Mouse (Mus musculus) embryonic facial prominence, embryonic 14.5 days (tissue): Measurements from ENCODE around the gene Eps8l1. TPM values are rescaled to one million over a fixed set of nuclear protein-coding genes. Genes with fewer than 3 reads are reported as not detected.

ENCODE experiments used
- ATAC-seq: fragments of 200-750 bp; cut with Nextera tagmentation; 2 replicates; pipeline ENCODE4 v1.8.0; 2017; ENCODE audit warnings: low read depth, moderate number of reproducible peaks, moderate TSS enrichment
- DNase-seq: peaks from one replicate; pipeline ENCODE4 v3.0.0-alpha.2; 2015; ENCODE audit warnings: low spot score
- H3K27ac ChIP-seq: fragments of 300-500 bp; sonication (generic); replicated peaks from 2 replicates; pipeline ENCODE4 v1.5.1; 2014; ENCODE audit warnings: low read depth, mild to moderate bottlenecking, low read length, moderate library complexity
- H3K27me3 ChIP-seq: fragments of 300-500 bp; sonication (generic); replicated peaks from 2 replicates; pipeline ENCODE4 v1.6.1; 2014; ENCODE audit warnings: low read length; ENCODE audit not compliant: control insufficient read depth, insufficient read depth
- H3K36me3 ChIP-seq: fragments of 300-500 bp; sonication (generic); 2 replicates; pipeline ENCODE4 v1.6.1; 2014; ENCODE audit warnings: low read length, mixed read lengths; ENCODE audit not compliant: control insufficient read depth, insufficient read depth
- H3K4me1 ChIP-seq: fragments of 300-500 bp; sonication (generic); 2 replicates; pipeline ENCODE4 v1.6.1; 2014; ENCODE audit warnings: antibody characterized with exemption, low read length; ENCODE audit not compliant: control insufficient read depth, insufficient read depth
- H3K4me2 ChIP-seq: fragments of 300-500 bp; sonication (generic); 2 replicates; pipeline ENCODE4 v1.6.1; 2014; ENCODE audit warnings: low read depth, mild to moderate bottlenecking, low read length, moderate library complexity, mixed read lengths
- H3K4me3 ChIP-seq: fragments of 300-500 bp; sonication (generic); 2 replicates; pipeline ENCODE4 v1.5.1; 2014; ENCODE audit warnings: low read depth, mild to moderate bottlenecking, low read length
- H3K9ac ChIP-seq: fragments of 300-500 bp; sonication (generic); 2 replicates; pipeline ENCODE4 v1.6.1; 2014; ENCODE audit warnings: low read depth, mild to moderate bottlenecking, low read length, moderate library complexity, mixed read lengths
- H3K9me3 ChIP-seq: fragments of 300-500 bp; sonication (generic); 2 replicates; pipeline ENCODE4 v1.6.1; 2016; ENCODE audit warnings: low read length; ENCODE audit not compliant: control insufficient read depth
- WGBS: fragments of 180-500 bp; shearing (Covaris S2); extraction: QIAGEN DNeasy Blood & Tissue Kit; methylation state at CpG from one replicate; pipeline ENCODE4 v1.1.7; 2014; 5-methylcytosine and 5-hydroxymethylcytosine counted together
- polyA plus RNA-seq: library from polyadenylated mRNA; unstranded; fragments of >200 nt; fragmentation: Nextera tagmentation; extraction: Ambion mirVana; gene quantifications from 2 replicates; pipeline ENCODE4 v1.2.1, GENCODE M21; 2014

The Eps8l1 gene
- polyA plus RNA-seq, 1 experiment from 2014 or later: 4.9 TPM

GRCm38 (mm10) chr7:4511489-4512224, 51.2 kb downstream of the Eps8l1 start:
- H3K9me3 ChIP-seq: no peaks in the 10 kb centered on the region
- WGBS: 70% methylated on average over 8 of the region's 8 CpGs
- no peak overlapping the region for H3K4me2 ChIP-seq
- DNase-seq: no peak
- ATAC-seq: no peak
- no peak overlapping the region for H3K9ac ChIP-seq
- peaks cover 8% of the 10 kb centered on the region; the same call in 1 of the 2 replicates for H3K4me1 ChIP-seq
- H3K27ac ChIP-seq: no peak overlapping the region
- H3K27me3 ChIP-seq: no peaks in the 10 kb centered on the region
- no peak overlapping the region for H3K4me3 ChIP-seq
- H3K36me3 ChIP-seq: no peaks in the 10 kb centered on the region

- H3K9me3 ChIP-seq: no peaks in the 10 kb centered on the region
- 26% methylated on average over 13 of the region's 13 CpGs for WGBS
- H3K27me3 ChIP-seq: no peaks in the 10 kb centered on the region
- peak overlapping the region; percentile 27; the same call in 1 of the 2 replicates for H3K4me2 ChIP-seq
- H3K4me3 ChIP-seq: peak overlapping the region; percentile 8; the same call in 1 of the 2 replicates
- H3K9ac ChIP-seq: peak overlapping the region; percentile 19; the same call in 1 of the 2 replicates
- ATAC-seq (no peak), DNase-seq (peak; percentile 64)
- no peak overlapping the region for H3K27ac ChIP-seq
- peaks cover 8% of the 10 kb centered on the region; the same call in 1 of the 2 replicates for H3K4me1 ChIP-seq
- H3K36me3 ChIP-seq: no peaks in the 10 kb centered on the region
Measured at GRCm38 (mm10) chr7:4513236-4513635, 52.8 kb downstream of the Eps8l1 start.

GRCm38 (mm10) chr7:4513829-4514712, 53.6 kb downstream of the Eps8l1 start:
- peaks cover 8% of the 10 kb centered on the region; the same call in 1 of the 2 replicates for H3K4me1 ChIP-seq
- DNase-seq (peak; percentile 81), ATAC-seq (peak; percentile 63)
- H3K27ac ChIP-seq: peak overlapping the region; percentile 68
- 42% methylated on average over 6 of the region's 6 CpGs for WGBS
- no peaks in the 10 kb centered on the region for H3K27me3 ChIP-seq
- no peaks in the 10 kb centered on the region for H3K9me3 ChIP-seq
- H3K4me3 ChIP-seq: peak overlapping the region; percentile 15
- no peak overlapping the region for H3K9ac ChIP-seq
- H3K36me3 ChIP-seq: no peaks in the 10 kb centered on the region
- H3K4me2 ChIP-seq: peak overlapping the region; percentile 27

DNA sequence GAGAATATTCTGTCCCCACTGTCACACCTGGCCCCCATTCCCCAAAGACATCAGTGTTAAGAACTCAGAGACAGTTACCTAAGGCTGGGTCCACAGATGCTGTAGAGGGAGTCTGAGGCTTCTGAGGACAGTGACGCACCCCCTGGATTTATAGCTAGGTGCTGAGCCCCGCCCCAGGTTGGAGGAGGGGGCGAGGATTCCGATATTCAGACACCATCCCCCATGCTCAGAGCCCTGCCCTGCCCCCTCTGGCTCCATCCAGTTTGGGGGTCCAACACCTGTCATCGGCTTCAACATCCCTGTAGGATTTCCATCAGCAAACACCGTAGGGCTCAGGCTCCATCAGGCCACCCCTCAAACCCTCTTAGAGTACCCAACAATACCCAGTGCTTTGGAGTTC, 55.4 kb downstream of the Eps8l1 start:
- H3K9me3 ChIP-seq: no peaks in the 10 kb centered on the region
- no peaks in the 10 kb centered on the region for H3K36me3 ChIP-seq
- peak overlapping the region; percentile 15; the same call in 1 of the 2 replicates for H3K4me2 ChIP-seq
- H3K9ac ChIP-seq: 0 out of 2 replicates have a peak overlapping the region, but pooled peaks have one; percentile 37
- no peaks in the 10 kb centered on the region for H3K27me3 ChIP-seq
- ATAC-seq (peak; percentile 19; the same call in 1 of the 2 replicates), DNase-seq (peak; percentile 43)
- H3K27ac ChIP-seq: peak overlapping the region; percentile 68; the same call in 1 of the 2 replicates
- H3K4me1 ChIP-seq: peaks cover 8% of the 10 kb centered on the region; the same call in 1 of the 2 replicates
- H3K4me3 ChIP-seq: peak overlapping the region; percentile 15; the same call in 1 of the 2 replicates
- 55% methylated on average over 4 of the region's 6 CpGs for WGBS

DNA sequence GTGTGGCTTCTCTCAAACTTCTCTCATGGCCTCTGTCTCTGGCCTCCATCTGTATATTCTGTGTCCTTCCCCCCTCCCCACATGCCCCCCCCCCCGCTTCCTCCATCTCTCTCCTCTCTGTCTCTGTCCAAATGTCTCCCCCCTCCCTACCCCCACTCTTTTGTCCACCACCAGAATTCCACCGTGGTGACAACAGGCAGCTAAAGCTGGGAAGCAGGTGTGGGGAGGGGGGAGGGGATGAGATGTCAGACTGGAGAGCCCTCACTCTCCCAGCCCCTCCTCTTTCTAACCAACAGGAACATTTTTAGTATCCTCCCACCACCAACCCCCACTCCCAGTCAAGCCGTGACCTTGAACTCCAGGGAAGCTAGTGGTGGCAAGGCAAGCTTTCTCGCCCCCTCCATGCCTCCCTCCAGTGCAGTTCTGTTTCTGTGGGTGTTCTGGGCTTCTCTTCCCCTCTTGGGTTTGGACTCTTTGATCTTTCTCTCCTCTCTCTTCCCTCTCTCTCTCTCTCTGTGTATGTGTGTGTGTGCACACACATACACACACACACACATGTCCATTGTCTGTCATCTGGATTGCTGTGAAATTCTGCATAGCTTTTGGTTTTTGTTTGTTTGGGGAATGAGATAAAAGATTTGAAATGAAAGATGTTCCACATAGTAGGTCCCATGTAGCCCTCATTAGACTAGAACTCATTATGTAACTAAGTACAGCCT, 56.0 kb downstream of the Eps8l1 start, which contains the start of gene Tnnt1:
Gene Tnnt1 (minus strand): TSS at position 51 of the 719 bp plus-strand sequence.
- H3K9ac ChIP-seq: 0 out of 2 replicates have a peak within 1 kb of the TSS, but pooled peaks have one; percentile 37
- H3K36me3 ChIP-seq: no peaks in the 10 kb centered on the region
- peak; percentile 71 for DNase-seq
- 25% methylated on average over 4 of the region's 4 CpGs for WGBS
- H3K27me3 ChIP-seq: no peaks in the 10 kb centered on the region
- peak within 1 kb of the TSS; percentile 15; the same call in 1 of the 2 replicates for H3K4me2 ChIP-seq
- peak; percentile 51 for ATAC-seq
- peak within 1 kb of the TSS; percentile 15 for H3K4me3 ChIP-seq
- H3K4me1 ChIP-seq: peaks cover 9% of the 10 kb centered on the region; the same call in 1 of the 2 replicates
- H3K27ac ChIP-seq: peak within 1 kb of the TSS; percentile 68; the same call in 1 of the 2 replicates
- no peaks in the 10 kb centered on the region for H3K9me3 ChIP-seq

DNA sequence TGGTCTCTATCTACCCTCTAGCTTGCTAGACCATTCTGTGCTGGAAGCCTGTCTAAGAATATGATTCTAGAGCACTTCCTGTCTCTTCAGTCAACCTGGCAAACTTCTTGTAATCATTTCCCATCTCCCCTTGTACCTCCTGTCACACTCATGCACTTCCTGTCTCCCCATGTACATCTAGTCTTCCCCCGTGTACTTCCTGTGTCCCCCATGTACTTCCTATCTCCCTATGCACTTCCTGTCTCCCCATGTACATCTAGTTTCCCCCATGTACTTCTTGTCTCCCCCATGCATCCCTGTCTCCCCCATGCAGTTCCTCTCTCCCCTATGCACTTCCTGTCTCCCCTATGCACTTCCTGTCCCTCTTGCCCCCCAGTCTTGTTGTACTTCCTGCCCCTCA, 58.0 kb downstream of the Eps8l1 start:
- Histone ChIP-seq H3K9ac (no peak overlapping the region), H3K9me3 (no peaks in the 10 kb centered on the region), H3K4me2 (no peak overlapping the region), H3K27ac (no peak overlapping the region), H3K4me1 (peaks cover 9% of the 10 kb centered on the region; the same call in 1 of the 2 replicates), H3K4me3 (no peak overlapping the region), H3K36me3 (no peaks in the 10 kb centered on the region), H3K27me3 (no peaks in the 10 kb centered on the region)
- DNase-seq (no peak), ATAC-seq (no peak)
- WGBS: 77% methylated on average over 1 of the region's 1 CpGs

DNA sequence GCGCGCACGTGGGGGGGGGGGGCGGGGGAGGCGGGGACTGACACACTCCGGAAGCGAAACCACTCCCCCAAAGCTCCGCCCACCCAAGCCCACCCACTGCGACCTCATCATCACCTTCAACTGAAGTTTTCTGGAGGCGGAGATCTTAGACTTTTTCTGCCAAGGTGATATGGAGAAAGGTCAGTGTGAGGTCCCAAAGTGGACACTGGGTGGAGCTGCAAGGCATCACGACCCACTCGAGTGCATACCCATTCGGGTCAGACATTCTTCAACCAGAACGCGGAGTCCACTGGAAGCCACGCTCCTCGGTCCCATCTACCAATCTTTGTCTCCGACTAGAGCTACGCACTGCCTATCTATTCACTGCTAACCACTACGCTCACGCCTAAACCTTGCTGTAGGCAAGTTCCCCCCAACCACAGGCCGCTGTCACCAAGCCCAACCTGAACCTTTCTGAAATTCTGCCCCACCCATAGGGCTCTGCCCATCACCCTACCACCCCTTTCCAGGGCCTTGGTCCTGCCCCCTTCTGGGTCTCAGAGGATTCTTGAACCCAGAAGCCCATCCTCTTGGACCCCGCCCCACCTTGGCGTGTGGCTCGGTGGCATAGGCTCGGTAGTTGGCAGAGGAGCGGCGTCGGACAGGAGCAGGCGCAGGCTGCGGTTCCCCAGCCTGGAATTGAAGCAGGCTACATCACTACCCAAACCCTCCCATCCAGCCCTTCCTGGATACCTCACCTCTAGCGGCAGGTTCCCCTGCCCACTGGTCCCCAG, 60.9 kb downstream of the Eps8l1 start:
- Histone ChIP-seq H3K4me3 (peak overlapping the region; percentile 18), H3K4me1 (peaks cover 5% of the 10 kb centered on the region; the same call in 1 of the 2 replicates), H3K9me3 (no peaks in the 10 kb centered on the region), H3K27ac (no peak overlapping the region), H3K36me3 (no peaks in the 10 kb centered on the region), H3K4me2 (peak overlapping the region; percentile 56), H3K9ac (peak overlapping the region; percentile 52), H3K27me3 (no peaks in the 10 kb centered on the region)
- DNase-seq (no peak), ATAC-seq (no peak)
- WGBS: 31% methylated on average over 32 of the region's 32 CpGs
